Mouse (Mus musculus) erythroblast, adult 5-6 weeks (primary cell): ENCODE data around the gene Pacsin1. TPM values are rescaled to one million over a fixed set of nuclear protein-coding genes. Genes with fewer than 3 reads are reported as not detected.

Source experiments
- total RNA-seq, 2 experiments: library from RNA; stranded (forward) in 1 of 2; stranded (reverse) in 1 of 2; fragments of 150-400 nt in 1 of 2; fragments of 200-764, 138-1000 nt in 1 of 2; gene quantifications; 2 replicates each; pipeline versions ENCODE4 v1.2.3 to v1.2.4; 2015 to 2017; ENCODE audit warnings: low replicate concordance in 2 of 2

Gene Pacsin1
- total RNA-seq, 2 experiments from 2014 or later, result not detected

Other genes starting within 250 kb of the Pacsin1 start
- not detected in 2 replicates for gene Grm4, start 134.1 kb upstream of the Pacsin1 start, total RNA-seq (2015; ENCODE audit: low replicate concordance)
- not detected in 2 replicates for gene Grm4, start 134.1 kb upstream of the Pacsin1 start, total RNA-seq (2017; ENCODE audit: low replicate concordance)
- gene Hmga1, start 99.0 kb upstream of the Pacsin1 start, total RNA-seq (2015; ENCODE audit: low replicate concordance), result 63.4 and 75.7 TPM in 2 replicates
- gene Hmga1, start 99.0 kb upstream of the Pacsin1 start, total RNA-seq (2017; ENCODE audit: low replicate concordance), result 14.4 and 29.6 TPM in 2 replicates
- 14.0 and 15.4 TPM in 2 replicates for gene AI413582, start 89.8 kb upstream of the Pacsin1 start, total RNA-seq (2015; ENCODE audit: low replicate concordance)
- gene AI413582, start 89.8 kb upstream of the Pacsin1 start, total RNA-seq (2017; ENCODE audit: low replicate concordance), result 4.5 and 5.9 TPM in 2 replicates
- 16.9 and 23.6 TPM in 2 replicates for gene Nudt3, start 32.0 kb upstream of the Pacsin1 start, total RNA-seq (2015; ENCODE audit: low replicate concordance)
- 26.0 and 34.3 TPM in 2 replicates for gene Nudt3, start 32.0 kb upstream of the Pacsin1 start, total RNA-seq (2017; ENCODE audit: low replicate concordance)
- gene RPS10-NUDT3, start 20.3 kb upstream of the Pacsin1 start, total RNA-seq (2015; ENCODE audit: low replicate concordance), result not detected in 2 replicates
- not detected in 2 replicates for gene RPS10-NUDT3, start 20.3 kb upstream of the Pacsin1 start, total RNA-seq (2017; ENCODE audit: low replicate concordance)
- gene Rps10, start 18.8 kb upstream of the Pacsin1 start, total RNA-seq (2015; ENCODE audit: low replicate concordance), result 540 and 553 TPM in 2 replicates
- gene Rps10, start 18.8 kb upstream of the Pacsin1 start, total RNA-seq (2017; ENCODE audit: low replicate concordance), result 311 and 359 TPM in 2 replicates
- gene Spdef, start 73.4 kb downstream of the Pacsin1 start, total RNA-seq (2015; ENCODE audit: low replicate concordance), result not detected in 2 replicates
- gene Spdef, start 73.4 kb downstream of the Pacsin1 start, total RNA-seq (2017; ENCODE audit: low replicate concordance), result not detected in 2 replicates
- 63.8 and 80.7 TPM in 2 replicates for gene D17Wsu92e, start 165.1 kb downstream of the Pacsin1 start, total RNA-seq (2015; ENCODE audit: low replicate concordance)
- 193 and 216 TPM in 2 replicates for gene D17Wsu92e, start 165.1 kb downstream of the Pacsin1 start, total RNA-seq (2017; ENCODE audit: low replicate concordance)
- 20.6 and 60.0 TPM in 2 replicates for gene Snrpc, start 182.6 kb downstream of the Pacsin1 start, total RNA-seq (2015; ENCODE audit: low replicate concordance)
- 43.8 and 51.5 TPM in 2 replicates for gene Snrpc, start 182.6 kb downstream of the Pacsin1 start, total RNA-seq (2017; ENCODE audit: low replicate concordance)
- gene Uhrf1bp1, start 200.9 kb downstream of the Pacsin1 start, total RNA-seq (2015; ENCODE audit: low replicate concordance), result 3.3 and 4.4 TPM in 2 replicates
- 4.3 and 5.4 TPM in 2 replicates for gene Uhrf1bp1, start 200.9 kb downstream of the Pacsin1 start, total RNA-seq (2017; ENCODE audit: low replicate concordance)